Mouse (Mus musculus): Measurements from ENCODE around the gene Bri3bp. TPM values are rescaled to one million over a fixed set of nuclear protein-coding genes. Genes with fewer than 3 reads are reported as not detected.

Gene Bri3bp
- polyA plus RNA-seq, 1 experiment: 30.2 TPM

GRCm38 (mm10) chr5:125402991-125403390 lies 38.4 kb upstream of the Bri3bp start:
- Histone ChIP-seq H3K4me3 (ENCODE audit: insufficient read depth, low read length) (no peak overlapping the region), H3K4me1 (ENCODE audit: control insufficient read depth, insufficient read depth, low read length) (0 out of 2 replicates have a peak, but pooled peaks cover 2% of the 10 kb centered on the region), H3K27ac (ENCODE audit: insufficient read depth, low read length) (no peak overlapping the region)
- TF ChIP-seq CTCF (IDR thresholded peaks at IDR 0.05; ENCODE audit: borderline replicate concordance, insufficient read depth, low read length): no peak
- no peak for TF ChIP-seq POLR2A (IDR thresholded peaks at IDR 0.05; ENCODE audit: low read depth, low read length)

- Histone ChIP-seq H3K4me1 (ENCODE audit: control insufficient read depth, insufficient read depth, low read length) (0 out of 2 replicates have a peak, but pooled peaks cover 2% of the 10 kb centered on the region), H3K4me3 (ENCODE audit: insufficient read depth, low read length) (peak overlapping the region; percentile 30), H3K27ac (ENCODE audit: insufficient read depth, low read length) (no peak overlapping the region)
- TF ChIP-seq POLR2A (IDR thresholded peaks at IDR 0.05; ENCODE audit: low read depth, low read length): no peak
- TF ChIP-seq CTCF (IDR thresholded peaks at IDR 0.05; ENCODE audit: borderline replicate concordance, insufficient read depth, low read length): no peak
Measured at GRCm38 (mm10) chr5:125403481-125404465, 37.6 kb upstream of the Bri3bp start.

- Histone ChIP-seq H3K27ac (ENCODE audit: insufficient read depth, low read length) (peak overlapping the region; percentile 86), H3K4me1 (ENCODE audit: control insufficient read depth, insufficient read depth, low read length) (0 out of 2 replicates have a peak, but pooled peaks cover 2% of the 10 kb centered on the region), H3K4me3 (ENCODE audit: insufficient read depth, low read length) (peak overlapping the region; percentile 53)
- no peak for TF ChIP-seq POLR2A (IDR thresholded peaks at IDR 0.05; ENCODE audit: low read depth, low read length)
- no peak for TF ChIP-seq CTCF (IDR thresholded peaks at IDR 0.05; ENCODE audit: borderline replicate concordance, insufficient read depth, low read length)
Measured at GRCm38 (mm10) chr5:125404536-125404902, 36.8 kb upstream of the Bri3bp start.

- TF ChIP-seq POLR2A (IDR thresholded peaks at IDR 0.05; ENCODE audit: low read depth, low read length) (peak; percentile 41; the same call in 1 of the 2 replicates), CTCF (IDR thresholded peaks at IDR 0.05; ENCODE audit: borderline replicate concordance, insufficient read depth, low read length) (no peak)
- H3K4me1 ChIP-seq (ENCODE audit: control insufficient read depth, insufficient read depth, low read length): peaks cover 4% of the 10 kb centered on the region; the same call in 1 of the 2 replicates
- peak overlapping the region; percentile 53 for H3K4me3 ChIP-seq (ENCODE audit: insufficient read depth, low read length)
- peak overlapping the region; percentile 86 for H3K27ac ChIP-seq (ENCODE audit: insufficient read depth, low read length)
Measured at GRCm38 (mm10) chr5:125404903-125405545, 36.3 kb upstream of the Bri3bp start.

GRCm38 (mm10) chr5:125405546-125406248 lies 35.7 kb upstream of the Bri3bp start:
- H3K4me3 ChIP-seq (ENCODE audit: insufficient read depth, low read length): peak overlapping the region; percentile 53
- H3K4me1 ChIP-seq (ENCODE audit: control insufficient read depth, insufficient read depth, low read length): peaks cover 6% of the 10 kb centered on the region; the same call in 1 of the 2 replicates
- peak overlapping the region; percentile 91 for H3K27ac ChIP-seq (ENCODE audit: insufficient read depth, low read length)
- TF ChIP-seq POLR2A (IDR thresholded peaks at IDR 0.05; ENCODE audit: low read depth, low read length): no peak
- TF ChIP-seq CTCF (IDR thresholded peaks at IDR 0.05; ENCODE audit: borderline replicate concordance, insufficient read depth, low read length): no peak

- peak overlapping the region; percentile 79 for H3K27ac ChIP-seq (ENCODE audit: insufficient read depth, low read length)
- TF ChIP-seq CTCF (IDR thresholded peaks at IDR 0.05; ENCODE audit: borderline replicate concordance, insufficient read depth, low read length) (no peak), POLR2A (IDR thresholded peaks at IDR 0.05; ENCODE audit: low read depth, low read length) (peak; percentile 36; the same call in 1 of the 2 replicates)
- H3K4me1 ChIP-seq (ENCODE audit: control insufficient read depth, insufficient read depth, low read length): peaks cover 6% of the 10 kb centered on the region; the same call in 1 of the 2 replicates
- H3K4me3 ChIP-seq (ENCODE audit: insufficient read depth, low read length): peak overlapping the region; percentile 30
Measured at GRCm38 (mm10) chr5:125406322-125407016, 34.9 kb upstream of the Bri3bp start.

GRCm38 (mm10) chr5:125407020-125407830 lies 34.1 kb upstream of the Bri3bp start:
- Histone ChIP-seq H3K27ac (ENCODE audit: insufficient read depth, low read length) (no peak overlapping the region), H3K4me1 (ENCODE audit: control insufficient read depth, insufficient read depth, low read length) (peaks cover 6% of the 10 kb centered on the region; the same call in 1 of the 2 replicates), H3K4me3 (ENCODE audit: insufficient read depth, low read length) (no peak overlapping the region)
- TF ChIP-seq CTCF (IDR thresholded peaks at IDR 0.05; ENCODE audit: borderline replicate concordance, insufficient read depth, low read length) (no peak), POLR2A (IDR thresholded peaks at IDR 0.05; ENCODE audit: low read depth, low read length) (no peak)

GRCm38 (mm10) chr5:125407910-125408575 lies 33.3 kb upstream of the Bri3bp start:
- TF ChIP-seq POLR2A (IDR thresholded peaks at IDR 0.05; ENCODE audit: low read depth, low read length) (no peak), CTCF (IDR thresholded peaks at IDR 0.05; ENCODE audit: borderline replicate concordance, insufficient read depth, low read length) (no peak)
- Histone ChIP-seq H3K4me1 (ENCODE audit: control insufficient read depth, insufficient read depth, low read length) (peaks cover 6% of the 10 kb centered on the region; the same call in 1 of the 2 replicates), H3K27ac (ENCODE audit: insufficient read depth, low read length) (0 out of 2 replicates have a peak overlapping the region, but pooled peaks have one; percentile 6), H3K4me3 (ENCODE audit: insufficient read depth, low read length) (no peak overlapping the region)
